Mouse (Mus musculus) thymus, postnatal 0 days (tissue): ENCODE data around the gene Olfr312. TPM values are rescaled to one million over a fixed set of nuclear protein-coding genes. Genes with fewer than 3 reads are reported as not detected.
A peak's percentile ranks its signal among the peaks of the same experiment; 100 is the strongest.

Experiments
- DNase-seq: peaks from one replicate; pipeline ENCODE4 v3.0.0-alpha.2; 2015; ENCODE audit warnings: low spot score
- polyA plus RNA-seq: library from polyadenylated mRNA; unstranded; fragments of >200 nt; fragmentation: Nextera tagmentation; extraction: Ambion mirVana; gene quantifications from 2 replicates; pipeline ENCODE4 v1.2.1, GENCODE M21; 2015

Gene Olfr312
- polyA plus RNA-seq, 1 experiment from 2014 or later: not detected

DNA sequence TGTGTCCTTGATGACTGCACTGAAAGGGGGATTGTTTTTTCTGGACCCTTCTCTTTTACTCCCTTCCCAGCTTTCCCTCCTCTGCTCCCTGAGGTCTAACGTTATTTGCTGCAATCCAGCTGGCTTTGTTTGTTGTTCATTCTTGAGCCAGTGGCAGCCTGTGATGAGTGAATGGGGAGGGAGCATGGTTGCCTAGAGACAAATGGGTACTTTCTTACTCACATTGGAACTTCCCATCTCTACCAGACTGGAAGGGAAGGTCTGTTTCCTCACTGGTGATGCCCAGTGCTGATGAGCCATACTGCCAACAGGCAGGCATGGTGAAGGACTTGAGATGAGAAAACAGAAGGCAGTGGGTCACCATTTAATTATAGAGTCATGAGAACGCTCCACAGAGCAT is 20.7 kb downstream of the Olfr312 start:
- no peak for DNase-seq

GRCm38 (mm10) chr11:58860744-58861143 is 31.7 kb downstream of the Olfr312 start:
- no peak for DNase-seq

DNA sequence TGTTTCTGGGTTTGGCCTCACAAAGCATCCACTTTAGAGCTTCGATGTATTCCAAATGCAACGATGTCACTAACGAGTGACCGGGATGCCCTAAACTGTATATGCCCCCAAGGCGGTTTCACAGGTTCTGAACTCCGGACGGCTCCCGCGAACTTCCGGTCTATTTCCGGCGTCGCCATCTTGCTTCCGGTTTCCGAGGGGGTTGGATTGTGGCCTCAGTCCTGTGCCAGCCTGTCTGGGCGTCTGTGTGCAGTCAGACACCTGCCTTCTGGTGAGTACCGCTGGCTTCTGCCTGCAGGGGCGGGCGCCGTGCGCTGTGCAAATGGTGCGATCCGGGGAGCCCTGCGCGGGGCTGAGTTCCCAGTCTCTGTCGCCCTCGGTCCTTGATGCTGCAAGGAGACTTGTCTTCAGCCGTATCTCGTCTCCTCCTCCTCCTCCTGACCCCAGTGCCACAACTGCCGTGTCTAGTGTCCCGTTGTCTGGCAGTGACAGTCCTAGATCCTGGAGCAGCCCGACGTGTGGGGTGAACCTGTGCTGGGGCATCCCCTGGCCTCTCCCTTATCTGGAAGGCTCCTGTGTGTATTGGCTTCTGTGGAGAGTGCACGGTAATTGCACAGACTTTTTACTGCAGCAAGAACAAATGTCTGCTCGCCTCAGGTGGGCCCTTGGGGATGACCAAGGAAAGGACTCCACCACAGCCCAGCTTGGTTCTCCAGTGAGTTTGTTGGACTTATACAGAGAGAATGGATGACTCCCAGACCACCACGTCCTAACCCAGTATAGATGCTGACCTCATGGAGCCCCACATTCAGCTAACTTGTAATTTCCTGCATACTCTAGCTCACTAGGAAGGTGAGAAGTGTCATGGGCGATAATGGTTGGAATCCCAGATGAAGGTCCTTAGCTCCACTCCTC is 38.3 kb downstream of the Olfr312 start, which contains the start of gene 2810021J22Rik:
TSS of gene 2810021J22Rik (plus strand) at position 178 of the 915 bp plus-strand sequence.
- peak; percentile 95 for DNase-seq

GRCm38 (mm10) chr11:58867954-58868330 is 38.9 kb downstream of the Olfr312 start:
- DNase-seq: no peak

GRCm38 (mm10) chr11:58870961-58871360 is 41.9 kb downstream of the Olfr312 start:
- no peak for DNase-seq

DNA sequence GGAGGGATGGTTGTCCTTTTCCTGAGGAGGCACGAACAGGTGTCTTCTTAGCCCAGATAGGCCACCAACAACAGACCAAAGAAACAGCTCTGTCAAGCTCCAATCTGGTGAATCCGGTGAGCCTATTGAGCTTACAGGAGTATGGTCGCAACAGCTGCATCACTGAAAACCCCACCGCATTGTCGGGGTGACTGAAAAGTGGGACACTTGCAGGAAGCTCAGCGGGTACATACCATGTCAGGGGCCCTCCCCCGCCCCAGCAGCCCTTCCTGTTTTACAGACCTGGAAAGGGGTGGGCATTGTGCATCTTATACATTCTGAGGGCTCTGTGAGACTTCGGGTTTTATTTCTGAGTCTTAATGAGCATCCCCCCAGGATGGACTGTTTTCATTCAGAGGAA is 54.7 kb downstream of the Olfr312 start:
- DNase-seq: peak; percentile 92

Other genes starting within 250 kb of the Olfr312 start
- gene Olfr324, start 234.1 kb upstream of the Olfr312 start, polyA plus RNA-seq: not detected in 2 replicates
- 0.95 and 1.0 TPM in 2 replicates for gene 2210407C18Rik, start 213.2 kb upstream of the Olfr312 start, polyA plus RNA-seq
- not detected in 2 replicates for gene Olfr323, start 198.7 kb upstream of the Olfr312 start, polyA plus RNA-seq
- gene Trim58, start 188.8 kb upstream of the Olfr312 start, polyA plus RNA-seq: not detected in 2 replicates
- gene Olfr322, start 170.5 kb upstream of the Olfr312 start, polyA plus RNA-seq: not detected in 2 replicates
- not detected in 2 replicates for gene Olfr320, start 148.1 kb upstream of the Olfr312 start, polyA plus RNA-seq
- gene Olfr319, start 130.1 kb upstream of the Olfr312 start, polyA plus RNA-seq: not detected in 2 replicates
- not detected in 2 replicates for gene Olfr318, start 105.2 kb upstream of the Olfr312 start, polyA plus RNA-seq
- gene Olfr317, start 90.0 kb upstream of the Olfr312 start, polyA plus RNA-seq: not detected in 2 replicates
- not detected in 2 replicates for gene Olfr316, start 76.5 kb upstream of the Olfr312 start, polyA plus RNA-seq
- not detected in 2 replicates for gene Olfr315, start 56.0 kb upstream of the Olfr312 start, polyA plus RNA-seq
- gene Olfr314, start 46.3 kb upstream of the Olfr312 start, polyA plus RNA-seq: not detected in 2 replicates
- gene Fam183b, start 27.3 kb upstream of the Olfr312 start, polyA plus RNA-seq: 1.5 and 2.2 TPM in 2 replicates
- gene Olfr313, start 14.2 kb upstream of the Olfr312 start, polyA plus RNA-seq: 0.06 and 0.08 TPM in 2 replicates
- gene Olfr311, start 10.0 kb downstream of the Olfr312 start, polyA plus RNA-seq: not detected in 2 replicates
- gene Gm12258, start 17.9 kb downstream of the Olfr312 start, polyA plus RNA-seq: 19.2 and 20.6 TPM in 2 replicates
- 7.7 and 9.0 TPM in 2 replicates for gene 2810021J22Rik, start 38.0 kb downstream of the Olfr312 start, polyA plus RNA-seq
- gene Zfp39, start 75.0 kb downstream of the Olfr312 start, polyA plus RNA-seq: 6.1 and 7.9 TPM in 2 replicates
- 0.09 TPM in 1 of 2 replicates, not detected in the other for gene Btnl10, start 88.7 kb downstream of the Olfr312 start, polyA plus RNA-seq
- 245 and 268 TPM in 2 replicates for gene Rnf187, start 109.7 kb downstream of the Olfr312 start, polyA plus RNA-seq
- 50.8 and 57.5 TPM in 2 replicates for gene Hist3h2ba, start 119.7 kb downstream of the Olfr312 start, polyA plus RNA-seq
- gene Hist3h2a, start 125.4 kb downstream of the Olfr312 start, polyA plus RNA-seq: 52.3 and 52.8 TPM in 2 replicates
- gene Trim17, start 125.4 kb downstream of the Olfr312 start, polyA plus RNA-seq: 0.29 and 0.44 TPM in 2 replicates
- 49.6 and 54.0 TPM in 2 replicates for gene Trim11, start 148.9 kb downstream of the Olfr312 start, polyA plus RNA-seq